Mouse (Mus musculus) forebrain, embryonic 14.5 days (tissue): ENCODE measurements around the gene Pex1. TPM values are rescaled to one million over a fixed set of nuclear protein-coding genes. Genes with fewer than 3 reads are reported as not detected.
A peak's percentile ranks its signal among the peaks of the same experiment; 100 is the strongest.

ENCODE experiments used
- ATAC-seq: fragments of 200-750 bp; cut with Nextera tagmentation; 2 replicates; pipeline ENCODE4 v1.8.0; 2017; ENCODE audit warnings: mild to moderate bottlenecking, moderate library complexity
- DNase-seq: peaks from one replicate; pipeline ENCODE4 v3.0.0-alpha.2; 2015; ENCODE audit warnings: low spot score
- H3K27ac ChIP-seq: fragments of 300-500 bp; sonication (generic); 2 replicates; pipeline ENCODE4 v1.5.1; 2014; ENCODE audit warnings: low read depth, mild to moderate bottlenecking, control low read depth, low read length, moderate library complexity
- H3K27me3 ChIP-seq: fragments of 300-500 bp; sonication (generic); replicated peaks from 2 replicates; pipeline ENCODE4 v1.6.1; 2014; ENCODE audit warnings: low read length, control low read depth, mixed read lengths; ENCODE audit not compliant: control insufficient read depth, insufficient read depth
- H3K36me3 ChIP-seq: fragments of 300-500 bp; sonication (generic); 2 replicates; pipeline ENCODE4 v1.6.1; 2014; ENCODE audit warnings: low read length, control low read depth; ENCODE audit not compliant: control insufficient read depth, insufficient read depth
- H3K4me1 ChIP-seq: fragments of 300-500 bp; sonication (generic); 2 replicates; pipeline ENCODE4 v1.6.1; 2014; ENCODE audit warnings: antibody characterized with exemption, low read length, control low read depth; ENCODE audit not compliant: control insufficient read depth, insufficient read depth
- H3K4me2 ChIP-seq: fragments of 300-500 bp; sonication (generic); 2 replicates; pipeline ENCODE4 v1.6.1; 2014; ENCODE audit warnings: mild to moderate bottlenecking, control low read depth, low read length
- H3K4me3 ChIP-seq: fragments of 300-500 bp; sonication (generic); 2 replicates; pipeline ENCODE4 v1.5.1; 2014; ENCODE audit warnings: low read depth, low read length, control low read depth
- H3K9ac ChIP-seq: fragments of 300-500 bp; sonication (generic); 2 replicates; pipeline ENCODE4 v1.6.1; 2014; ENCODE audit warnings: mild to moderate bottlenecking, low read length, control low read depth, moderate library complexity
- H3K9me3 ChIP-seq: fragments of 300-500 bp; sonication (generic); replicated peaks from 2 replicates; pipeline ENCODE4 v1.6.1; 2016; ENCODE audit warnings: low read length, control low read depth, mixed read lengths; ENCODE audit not compliant: control insufficient read depth
- WGBS: fragments of 180-500 bp; shearing (Covaris S2); extraction: QIAGEN DNeasy Blood & Tissue Kit; methylation state at CpG from one replicate; pipeline ENCODE4 v1.1.7; 2014; 5-methylcytosine and 5-hydroxymethylcytosine counted together
- polyA plus RNA-seq: library from polyadenylated mRNA; unstranded; fragments of >200 nt; fragmentation: Nextera tagmentation; extraction: Ambion mirVana; gene quantifications from 2 replicates; pipeline ENCODE4 v1.2.1, GENCODE M21; 2014

Gene Pex1
- 12.2 and 18.1 TPM in 2 replicates for polyA plus RNA-seq

GRCm38 (mm10) chr5:3595693-3596398 lies at the start of gene Pex1:
Pex1 (plus strand) TSS chr5:3596066.
- Histone ChIP-seq H3K27me3 (no peaks in the 10 kb centered on the region), H3K4me2 (peak within 1 kb of the TSS; percentile 70), H3K4me3 (peak within 1 kb of the TSS; percentile 85), H3K9ac (peak within 1 kb of the TSS; percentile 80), H3K9me3 (no peaks in the 10 kb centered on the region), H3K4me1 (peaks cover 9% of the 10 kb centered on the region), H3K36me3 (peaks cover 12% of the 10 kb centered on the region), H3K27ac (peak within 1 kb of the TSS; percentile 33; the same call in 1 of the 2 replicates)
- WGBS: under 1% methylated on average over 49 of the region's 50 CpGs
- ATAC-seq: peak; percentile 99
- DNase-seq: peak; percentile 99

GRCm38 (mm10) chr5:3546226-3546625 lies 49.6 kb upstream of the Pex1 start:
- Histone ChIP-seq H3K27me3 (no peaks in the 10 kb centered on the region), H3K27ac (no peak overlapping the region), H3K36me3 (peaks cover 2% of the 10 kb centered on the region), H3K9me3 (no peaks in the 10 kb centered on the region), H3K9ac (no peak overlapping the region), H3K4me2 (no peak overlapping the region), H3K4me3 (no peak overlapping the region), H3K4me1 (peaks cover 8% of the 10 kb centered on the region)
- DNase-seq (no peak), ATAC-seq (no peak)
- WGBS: 84% methylated on average over 1 of the region's 1 CpGs

- no peaks in the 10 kb centered on the region for H3K9me3 ChIP-seq
- no peak overlapping the region for H3K27ac ChIP-seq
- H3K27me3 ChIP-seq: no peaks in the 10 kb centered on the region
- no peak overlapping the region for H3K4me3 ChIP-seq
- no peak overlapping the region for H3K4me2 ChIP-seq
- DNase-seq (no peak), ATAC-seq (no peak)
- H3K9ac ChIP-seq: no peak overlapping the region
- 88% methylated on average over 1 of the region's 1 CpGs for WGBS
- peaks cover 20% of the 10 kb centered on the region for H3K36me3 ChIP-seq
- no peaks in the 10 kb centered on the region for H3K4me1 ChIP-seq
Observed at GRCm38 (mm10) chr5:3551481-3551880, 44.4 kb upstream of the Pex1 start.

GRCm38 (mm10) chr5:3554198-3554597 lies 41.7 kb upstream of the Pex1 start:
- 89% methylated on average over 2 of the region's 2 CpGs for WGBS
- no peak for ATAC-seq

GRCm38 (mm10) chr5:3571266-3571665 lies 24.6 kb upstream of the Pex1 start, which contains the start of gene 1700109H08Rik:
1700109H08Rik (plus strand) TSS chr5:3571566.
- Histone ChIP-seq H3K9ac (no peak within 1 kb of the TSS), H3K4me2 (no peak within 1 kb of the TSS), H3K4me1 (no peaks in the 10 kb centered on the region), H3K9me3 (no peaks in the 10 kb centered on the region), H3K36me3 (peaks cover 84% of the 10 kb centered on the region), H3K27me3 (no peaks in the 10 kb centered on the region), H3K27ac (no peak within 1 kb of the TSS), H3K4me3 (no peak within 1 kb of the TSS)
- ATAC-seq (no peak), DNase-seq (no peak)
- WGBS: 91% methylated on average over 4 of the region's 4 CpGs

More at GRCm38 (mm10) chr5:3554198-3554597, 41.7 kb upstream of the Pex1 start:
- H3K27me3 ChIP-seq: no peaks in the 10 kb centered on the region
- H3K4me2 ChIP-seq: no peak overlapping the region
- no peak overlapping the region for H3K9ac ChIP-seq
- H3K9me3 ChIP-seq: no peaks in the 10 kb centered on the region
- H3K36me3 ChIP-seq: peaks cover 37% of the 10 kb centered on the region
- H3K4me3 ChIP-seq: no peak overlapping the region
- H3K27ac ChIP-seq: no peak overlapping the region
- no peaks in the 10 kb centered on the region for H3K4me1 ChIP-seq
- no peak for DNase-seq

- Histone ChIP-seq H3K4me2 (no peak overlapping the region), H3K9ac (no peak overlapping the region), H3K4me3 (no peak overlapping the region), H3K4me1 (no peaks in the 10 kb centered on the region), H3K27me3 (no peaks in the 10 kb centered on the region), H3K36me3 (peaks cover 94% of the 10 kb centered on the region), H3K9me3 (no peaks in the 10 kb centered on the region), H3K27ac (no peak overlapping the region)
- DNase-seq (no peak), ATAC-seq (no peak)
- 94% methylated on average over 2 of the region's 2 CpGs for WGBS
Observed at GRCm38 (mm10) chr5:3574825-3575224, 21.0 kb upstream of the Pex1 start.

- no peaks in the 10 kb centered on the region for H3K27me3 ChIP-seq
- no peaks in the 10 kb centered on the region for H3K9me3 ChIP-seq
- no peak overlapping the region for H3K27ac ChIP-seq
- H3K4me1 ChIP-seq: no peaks in the 10 kb centered on the region
- peaks cover 92% of the 10 kb centered on the region for H3K36me3 ChIP-seq
- H3K9ac ChIP-seq: no peak overlapping the region
- no peak overlapping the region for H3K4me3 ChIP-seq
- ATAC-seq (no peak), DNase-seq (no peak)
- H3K4me2 ChIP-seq: no peak overlapping the region
- WGBS: 97% methylated on average over 2 of the region's 2 CpGs
Observed at GRCm38 (mm10) chr5:3577939-3578338, 17.9 kb upstream of the Pex1 start.

- no peak for DNase-seq
- Histone ChIP-seq H3K27me3 (no peaks in the 10 kb centered on the region), H3K4me1 (no peaks in the 10 kb centered on the region), H3K9me3 (no peaks in the 10 kb centered on the region), H3K4me2 (no peak overlapping the region), H3K9ac (no peak overlapping the region), H3K27ac (no peak overlapping the region), H3K36me3 (peaks cover 92% of the 10 kb centered on the region), H3K4me3 (no peak overlapping the region)
- no peak for ATAC-seq
- 96% methylated on average over 7 of the region's 7 CpGs for WGBS
Observed at GRCm38 (mm10) chr5:3579066-3579465, 16.8 kb upstream of the Pex1 start.

- peaks cover 7% of the 10 kb centered on the region for H3K36me3 ChIP-seq
- WGBS: 0% methylated on average over 31 of the region's 31 CpGs
- DNase-seq: peak; percentile 82
- H3K4me3 ChIP-seq: peak within 1 kb of the TSS; percentile 85
- H3K27ac ChIP-seq: peak within 1 kb of the TSS; percentile 33; the same call in 1 of the 2 replicates
- H3K4me1 ChIP-seq: peaks cover 9% of the 10 kb centered on the region
- no peaks in the 10 kb centered on the region for H3K9me3 ChIP-seq
- no peaks in the 10 kb centered on the region for H3K27me3 ChIP-seq
- H3K4me2 ChIP-seq: peak within 1 kb of the TSS; percentile 70
- H3K9ac ChIP-seq: peak within 1 kb of the TSS; percentile 80
- ATAC-seq: peak; percentile 84
Observed at GRCm38 (mm10) chr5:3596399-3596766, 517 bp downstream of the Pex1 start, which contains the start of gene Rbm48. Rbm48 (minus strand) TSS chr5:3596585.
